Mouse (Mus musculus): Measurements from ENCODE around the gene Ankrd11. TPM values are rescaled to one million over a fixed set of nuclear protein-coding genes. Genes with fewer than 3 reads are reported as not detected.

The Ankrd11 gene
- polyA plus RNA-seq, 1 experiment from 2014 or later: 59.6 TPM

DNA sequence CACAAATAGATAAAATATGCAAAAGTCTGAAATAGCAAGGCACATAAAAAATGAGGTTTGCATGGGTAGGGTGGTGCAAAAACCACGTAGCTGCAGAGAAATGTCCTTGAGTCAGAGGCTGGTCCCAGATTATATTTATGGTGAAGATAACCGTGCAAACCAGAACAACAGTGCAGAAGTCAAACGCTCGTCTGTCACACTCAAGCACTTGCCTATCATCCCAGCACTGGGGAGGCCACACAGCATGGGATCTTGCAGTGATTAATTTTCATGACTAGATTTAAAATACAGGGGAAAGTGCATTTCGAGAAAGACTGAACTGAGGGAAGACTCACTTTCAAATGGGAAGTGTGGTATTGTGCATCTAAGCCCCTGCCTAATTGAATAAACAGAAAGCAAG is 48.3 kb downstream of the Ankrd11 start:
- peaks cover 41% of the 10 kb centered on the region for H3K4me1 ChIP-seq
- ATAC-seq (ENCODE audit: borderline replicate concordance, extremely low read depth, low FRiP score, low TSS enrichment): no peak
- H3K4me3 ChIP-seq: no peak overlapping the region
- no peak overlapping the region for H3K9ac ChIP-seq
- H3K4me2 ChIP-seq: no peak overlapping the region
- H3K36me3 ChIP-seq: no peaks in the 10 kb centered on the region
- no peaks in the 10 kb centered on the region for H3K9me3 ChIP-seq
- no peaks in the 10 kb centered on the region for H3K27me3 ChIP-seq
- H3K27ac ChIP-seq: no peak overlapping the region
- WGBS: 51% methylated on average over 5 of the region's 5 CpGs

DNA sequence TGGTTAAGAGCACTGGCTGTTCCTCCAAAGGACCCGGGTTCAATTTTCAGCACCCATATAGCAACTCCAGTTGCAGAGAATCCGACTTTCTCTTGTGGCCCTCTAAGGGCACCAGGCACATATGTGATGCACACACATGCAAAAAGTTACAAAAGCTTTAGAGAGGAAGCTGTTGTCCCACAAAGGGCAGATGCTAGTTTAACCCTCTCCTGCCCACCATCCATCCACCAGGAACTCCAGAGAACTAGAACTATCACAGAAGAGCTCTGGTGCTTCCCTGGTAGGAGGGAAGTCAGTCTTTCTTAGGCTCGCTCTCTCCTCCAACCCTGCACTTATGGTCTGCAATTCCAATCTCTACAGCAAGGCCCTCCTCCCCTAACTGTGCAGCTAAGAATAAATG is 49.0 kb downstream of the Ankrd11 start:
- Histone ChIP-seq H3K9me3 (no peaks in the 10 kb centered on the region), H3K36me3 (no peaks in the 10 kb centered on the region), H3K9ac (no peak overlapping the region), H3K4me3 (no peak overlapping the region), H3K27ac (no peak overlapping the region), H3K27me3 (no peaks in the 10 kb centered on the region), H3K4me2 (no peak overlapping the region), H3K4me1 (peaks cover 42% of the 10 kb centered on the region)
- 79% methylated on average over 3 of the region's 3 CpGs for WGBS
- ATAC-seq (ENCODE audit: borderline replicate concordance, extremely low read depth, low FRiP score, low TSS enrichment): no peak

DNA sequence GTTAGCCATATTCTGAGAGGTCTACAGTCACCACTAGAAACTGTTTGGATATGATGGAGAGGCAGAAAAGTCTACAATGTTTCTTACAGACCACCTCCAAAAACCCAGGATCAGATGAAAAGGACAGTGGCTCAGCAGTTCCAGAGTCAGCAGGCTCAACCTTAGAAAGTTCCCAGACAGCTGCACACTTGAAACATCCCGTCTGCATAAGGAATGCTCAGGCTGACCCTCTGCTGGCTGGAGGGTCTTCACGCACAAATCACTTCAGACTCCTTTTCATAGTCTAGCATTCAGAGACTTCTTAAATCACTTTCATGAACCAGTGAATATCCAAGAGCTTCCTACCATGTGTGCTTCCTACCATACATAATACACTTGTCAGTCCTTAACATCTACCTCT is 49.8 kb downstream of the Ankrd11 start:
- H3K4me2 ChIP-seq: no peak overlapping the region
- WGBS: 43% methylated on average over 2 of the region's 2 CpGs
- no peaks in the 10 kb centered on the region for H3K27me3 ChIP-seq
- H3K4me1 ChIP-seq: peaks cover 47% of the 10 kb centered on the region
- H3K4me3 ChIP-seq: no peak overlapping the region
- H3K9me3 ChIP-seq: no peaks in the 10 kb centered on the region
- no peak overlapping the region for H3K9ac ChIP-seq
- H3K27ac ChIP-seq: no peak overlapping the region
- no peak for ATAC-seq (ENCODE audit: borderline replicate concordance, extremely low read depth, low FRiP score, low TSS enrichment)
- H3K36me3 ChIP-seq: no peaks in the 10 kb centered on the region

DNA sequence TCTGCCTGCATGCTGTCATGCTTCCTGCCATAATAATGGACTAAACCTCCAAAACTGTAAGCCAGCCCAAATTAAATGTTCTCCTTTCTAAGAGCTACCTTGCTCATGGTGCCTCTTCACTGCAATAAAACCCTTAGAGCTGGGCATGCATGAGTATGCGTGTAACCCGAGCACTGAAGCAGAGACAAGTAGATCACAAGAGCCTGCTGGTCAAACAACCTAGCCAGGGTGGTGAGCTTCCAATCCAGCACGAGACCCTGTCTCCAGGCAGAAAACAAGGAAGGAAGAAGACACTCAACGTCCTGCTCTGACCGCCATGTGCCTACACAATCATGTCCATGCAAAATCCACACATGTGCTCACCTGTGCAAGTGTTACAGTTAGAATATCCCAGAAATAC is 50.7 kb downstream of the Ankrd11 start:
- Histone ChIP-seq H3K36me3 (no peaks in the 10 kb centered on the region), H3K9ac (no peak overlapping the region), H3K4me1 (peaks cover 48% of the 10 kb centered on the region), H3K9me3 (no peaks in the 10 kb centered on the region), H3K4me2 (no peak overlapping the region), H3K4me3 (no peak overlapping the region), H3K27ac (no peak overlapping the region), H3K27me3 (no peaks in the 10 kb centered on the region)
- no peak for ATAC-seq (ENCODE audit: borderline replicate concordance, extremely low read depth, low FRiP score, low TSS enrichment)
- 57% methylated on average over 5 of the region's 5 CpGs for WGBS

DNA sequence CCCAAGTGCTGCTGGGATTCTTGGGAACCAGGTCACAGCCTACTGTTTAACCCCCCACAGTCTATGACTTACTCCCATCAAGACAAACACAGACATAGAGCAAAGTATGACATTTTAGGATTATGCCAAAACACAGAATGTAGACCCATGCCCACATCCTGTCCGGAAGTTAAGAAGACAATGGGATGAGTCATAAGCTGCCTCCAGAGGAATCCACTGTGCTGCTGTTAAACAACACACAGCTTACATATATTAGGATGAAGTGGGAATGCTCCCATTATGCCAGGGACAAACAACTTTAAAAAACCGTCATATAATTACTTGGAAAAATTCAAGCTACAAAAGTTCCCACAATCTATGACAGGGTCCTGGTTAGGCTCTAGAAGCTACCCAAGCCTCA is 52.1 kb downstream of the Ankrd11 start:
- Histone ChIP-seq H3K4me1 (peaks cover 48% of the 10 kb centered on the region), H3K4me2 (no peak overlapping the region)
- 81% methylated on average over 2 of the region's 2 CpGs for WGBS

DNA sequence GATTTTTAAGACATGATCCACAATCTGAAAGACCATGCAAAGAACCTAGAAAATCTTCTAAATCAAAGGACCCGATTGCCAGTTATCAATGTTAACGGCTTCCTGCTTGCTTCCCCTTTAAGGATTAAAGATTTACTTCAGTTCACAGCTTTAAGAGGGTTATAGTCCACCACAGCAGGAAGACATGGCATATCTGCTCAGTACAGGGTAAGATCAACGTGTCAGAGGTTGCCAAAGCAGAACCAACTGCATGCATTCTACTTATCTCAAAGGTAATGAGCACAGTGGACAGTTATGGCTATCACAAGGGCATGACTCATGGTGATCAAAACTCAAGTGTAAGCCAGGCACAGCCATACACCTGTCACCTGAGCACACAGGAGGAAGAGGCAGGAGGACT is 53.1 kb downstream of the Ankrd11 start:
- 79% methylated on average over 3 of the region's 3 CpGs for WGBS
- Histone ChIP-seq H3K4me1 (peaks cover 42% of the 10 kb centered on the region), H3K4me2 (no peak overlapping the region), H3K4me3 (no peak overlapping the region), H3K27ac (no peak overlapping the region), H3K9me3 (no peaks in the 10 kb centered on the region), H3K27me3 (no peaks in the 10 kb centered on the region), H3K36me3 (no peaks in the 10 kb centered on the region), H3K9ac (no peak overlapping the region)
- no peak for ATAC-seq (ENCODE audit: borderline replicate concordance, extremely low read depth, low FRiP score, low TSS enrichment)

More for the DNA sequence above, 52.1 kb downstream of the Ankrd11 start:
- ATAC-seq (ENCODE audit: borderline replicate concordance, extremely low read depth, low FRiP score, low TSS enrichment): no peak
- Histone ChIP-seq H3K4me3 (no peak overlapping the region), H3K27me3 (no peaks in the 10 kb centered on the region), H3K9me3 (no peaks in the 10 kb centered on the region), H3K36me3 (no peaks in the 10 kb centered on the region), H3K9ac (no peak overlapping the region), H3K27ac (no peak overlapping the region)

DNA sequence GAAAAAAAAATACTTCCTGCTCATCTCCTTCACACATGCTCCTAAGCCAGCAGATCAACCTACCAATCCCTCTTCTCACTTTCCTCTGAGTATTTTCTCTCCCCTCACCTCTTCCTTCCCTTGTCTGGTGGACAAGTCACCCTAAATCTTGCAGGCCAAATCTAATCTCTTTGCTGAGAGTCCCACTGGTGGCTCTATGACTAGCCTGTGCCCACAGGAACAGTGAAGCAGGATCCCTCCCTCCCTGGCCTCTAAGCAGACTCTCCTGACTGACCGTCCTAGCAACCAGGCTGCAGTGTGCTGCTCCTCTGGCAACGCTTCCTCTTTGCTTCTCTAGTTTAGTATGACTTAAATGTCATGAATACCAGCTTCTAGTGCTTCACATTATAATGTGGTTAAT is 54.8 kb downstream of the Ankrd11 start:
- no peak overlapping the region for H3K9ac ChIP-seq
- no peaks in the 10 kb centered on the region for H3K27me3 ChIP-seq
- peaks cover 32% of the 10 kb centered on the region for H3K4me1 ChIP-seq
- no peaks in the 10 kb centered on the region for H3K9me3 ChIP-seq
- H3K4me2 ChIP-seq: no peak overlapping the region
- ATAC-seq (ENCODE audit: borderline replicate concordance, extremely low read depth, low FRiP score, low TSS enrichment): no peak
- H3K4me3 ChIP-seq: no peak overlapping the region
- H3K36me3 ChIP-seq: no peaks in the 10 kb centered on the region
- 54% methylated on average over 2 of the region's 2 CpGs for WGBS
- H3K27ac ChIP-seq: no peak overlapping the region

DNA sequence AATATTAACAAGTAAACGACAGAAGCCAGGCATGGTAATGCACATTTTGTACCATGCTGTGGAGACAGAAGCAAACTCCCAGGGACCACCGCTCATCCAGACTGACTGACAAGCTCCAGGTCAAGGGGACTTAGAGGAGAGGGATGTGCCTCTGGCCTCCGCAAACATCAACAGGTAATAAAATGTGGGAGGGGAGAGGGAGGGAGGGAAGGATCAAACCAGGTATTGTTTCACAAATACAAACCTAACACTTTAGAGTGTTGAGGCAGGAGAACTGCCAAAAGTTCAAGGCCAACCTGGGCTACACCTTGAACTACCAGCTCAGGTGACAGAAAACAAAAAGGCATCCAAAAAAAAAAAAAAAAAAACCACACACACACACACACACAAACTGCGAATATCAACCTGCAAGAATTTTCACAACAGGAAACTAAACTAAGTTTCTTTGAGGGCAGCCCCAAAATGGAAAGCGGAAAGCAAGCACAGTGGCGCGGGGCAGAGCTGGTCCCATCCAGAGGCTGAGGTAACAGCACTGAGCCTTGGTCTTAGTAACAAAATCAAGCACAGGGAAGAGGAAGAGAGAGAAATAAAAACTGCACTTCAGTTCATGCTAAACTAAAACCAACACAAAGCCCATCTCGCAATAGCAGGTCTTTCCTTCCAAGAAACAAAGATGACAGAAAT is 55.4 kb downstream of the Ankrd11 start:
- H3K27ac ChIP-seq: no peak overlapping the region
- H3K4me3 ChIP-seq: no peak overlapping the region
- ATAC-seq (ENCODE audit: borderline replicate concordance, extremely low read depth, low FRiP score, low TSS enrichment): no peak
- no peaks in the 10 kb centered on the region for H3K27me3 ChIP-seq
- H3K9ac ChIP-seq: no peak overlapping the region
- no peaks in the 10 kb centered on the region for H3K9me3 ChIP-seq
- no peak overlapping the region for H3K4me2 ChIP-seq
- H3K36me3 ChIP-seq: no peaks in the 10 kb centered on the region
- WGBS: 77% methylated on average over 8 of the region's 8 CpGs
- H3K4me1 ChIP-seq: peaks cover 27% of the 10 kb centered on the region

DNA sequence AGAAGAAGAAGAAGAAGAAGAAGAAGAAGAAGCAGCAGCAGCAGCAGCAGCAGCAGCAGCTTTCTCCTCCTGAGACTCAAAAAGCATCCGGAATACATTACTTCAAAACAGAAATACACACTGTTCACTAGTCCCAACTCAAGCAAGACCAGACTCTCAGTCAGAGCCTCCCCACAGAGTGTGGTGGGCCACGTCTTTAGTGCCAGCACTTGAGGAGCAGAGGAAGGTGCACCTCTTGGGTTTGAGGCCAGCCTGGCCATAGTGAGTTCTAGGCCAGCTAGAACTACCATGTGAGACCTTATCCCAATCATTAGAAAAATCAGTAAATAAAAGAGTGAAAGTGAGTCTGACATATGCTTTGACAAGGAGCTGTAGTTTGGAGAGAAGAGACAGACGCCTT is 57.9 kb downstream of the Ankrd11 start:
- Histone ChIP-seq H3K9ac (no peak overlapping the region), H3K4me3 (no peak overlapping the region), H3K27me3 (no peaks in the 10 kb centered on the region), H3K4me1 (peaks cover 23% of the 10 kb centered on the region), H3K9me3 (no peaks in the 10 kb centered on the region), H3K4me2 (no peak overlapping the region), H3K27ac (no peak overlapping the region), H3K36me3 (no peaks in the 10 kb centered on the region)
- 79% methylated on average over 3 of the region's 3 CpGs for WGBS
- no peak for ATAC-seq (ENCODE audit: borderline replicate concordance, extremely low read depth, low FRiP score, low TSS enrichment)

DNA sequence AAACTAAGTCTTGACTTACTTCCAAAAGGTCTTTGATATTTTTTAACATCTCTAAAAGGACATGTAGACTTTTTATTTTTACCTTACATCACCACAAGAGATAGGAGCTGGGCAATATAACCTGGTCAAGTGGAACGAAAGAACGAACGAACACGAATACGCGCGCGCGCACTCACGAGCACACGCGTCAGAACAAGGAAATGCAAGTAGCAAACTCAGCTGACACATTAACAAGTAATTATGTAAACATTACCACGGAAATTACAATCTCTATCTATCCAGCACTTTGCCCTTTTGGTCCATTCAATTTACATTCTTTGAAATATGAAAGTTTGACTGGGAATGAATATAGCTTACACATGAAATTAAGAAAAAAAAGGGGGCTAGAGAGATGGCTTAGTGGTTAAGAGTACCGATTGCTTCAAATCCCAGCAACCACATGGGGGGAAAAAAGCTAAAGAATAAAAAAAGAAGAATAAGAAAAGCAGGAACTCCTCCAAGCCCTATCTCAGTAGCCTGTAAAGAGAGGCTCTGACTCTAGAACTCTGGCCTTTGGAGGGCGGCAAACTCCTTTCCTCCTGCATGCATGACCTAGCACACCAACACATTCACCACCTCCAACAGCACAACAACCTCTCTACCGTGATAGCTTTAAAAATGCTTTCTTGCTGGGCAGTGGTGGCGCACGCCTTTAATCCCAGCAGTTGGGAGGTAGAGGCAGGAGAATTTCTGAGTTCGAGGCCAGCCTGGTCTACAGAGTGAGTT is 58.7 kb downstream of the Ankrd11 start:
- no peak overlapping the region for H3K4me2 ChIP-seq
- H3K4me1 ChIP-seq: peaks cover 18% of the 10 kb centered on the region
- no peak overlapping the region for H3K27ac ChIP-seq
- H3K4me3 ChIP-seq: no peak overlapping the region
- no peaks in the 10 kb centered on the region for H3K27me3 ChIP-seq
- H3K9ac ChIP-seq: no peak overlapping the region
- H3K9me3 ChIP-seq: no peaks in the 10 kb centered on the region
- no peak for ATAC-seq (ENCODE audit: borderline replicate concordance, extremely low read depth, low FRiP score, low TSS enrichment)
- 81% methylated on average over 19 of the region's 19 CpGs for WGBS
- no peaks in the 10 kb centered on the region for H3K36me3 ChIP-seq

DNA sequence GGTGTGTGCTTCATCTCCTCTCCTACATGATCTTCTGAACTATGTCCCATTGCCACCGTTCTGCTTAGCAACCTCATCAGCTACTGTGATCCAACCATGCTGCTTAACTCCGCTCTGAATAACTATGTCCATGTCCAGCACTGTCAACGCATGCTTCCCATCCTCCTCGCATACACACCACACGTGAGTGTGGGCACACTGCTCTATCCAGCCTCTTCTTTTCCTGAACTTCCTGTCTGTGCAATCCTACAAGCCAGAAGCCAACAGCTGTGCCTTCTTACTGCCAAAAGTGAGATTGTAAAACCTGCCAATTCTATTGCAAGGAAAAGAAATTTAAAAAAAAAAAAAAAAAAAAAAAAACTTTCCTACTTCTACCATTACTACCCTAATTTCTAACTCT is 60.4 kb downstream of the Ankrd11 start:
- H3K9me3 ChIP-seq: no peaks in the 10 kb centered on the region
- H3K9ac ChIP-seq: no peak overlapping the region
- 70% methylated on average over 5 of the region's 5 CpGs for whole genome bisulfite sequencing
- H3K4me1 ChIP-seq: peaks cover 12% of the 10 kb centered on the region
- ATAC-seq (ENCODE audit: borderline replicate concordance, extremely low read depth, low FRiP score, low TSS enrichment): no peak
- no peaks in the 10 kb centered on the region for H3K36me3 ChIP-seq
- no peak overlapping the region for H3K27ac ChIP-seq
- H3K4me3 ChIP-seq: no peak overlapping the region
- H3K4me2 ChIP-seq: no peak overlapping the region
- H3K27me3 ChIP-seq: no peaks in the 10 kb centered on the region

DNA sequence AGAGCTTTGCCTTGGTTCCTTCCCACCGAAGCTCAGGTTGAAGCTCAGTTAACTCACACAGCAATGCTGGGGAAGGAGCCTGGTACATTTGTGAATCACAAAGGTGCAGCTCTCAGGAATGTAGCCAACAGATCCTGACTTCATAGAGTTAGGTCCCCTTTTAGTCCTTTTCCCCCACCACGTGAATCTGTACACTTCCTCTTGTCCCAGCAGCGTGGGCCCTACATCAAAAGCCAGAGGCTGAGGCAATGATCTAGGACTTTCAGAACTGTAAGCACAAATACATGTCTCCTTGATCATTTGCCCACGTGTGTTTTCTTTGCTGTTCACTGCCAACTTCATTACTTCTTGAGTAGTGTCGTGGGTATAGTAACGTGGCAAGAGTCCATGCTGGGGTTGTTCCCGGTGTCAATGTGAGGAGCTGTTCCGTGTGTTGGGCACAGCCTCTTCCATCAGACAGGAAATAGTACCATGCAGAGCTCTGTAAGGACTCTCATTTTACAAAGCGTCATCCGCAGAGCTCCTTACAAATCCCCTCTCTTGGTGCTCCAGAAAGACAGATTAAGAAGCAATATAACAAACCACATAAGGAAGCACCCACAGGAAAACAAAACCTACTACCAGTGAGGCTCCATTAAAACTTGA is 62.1 kb downstream of the Ankrd11 start:
- Histone ChIP-seq H3K9me3 (no peaks in the 10 kb centered on the region), H3K4me2 (no peak overlapping the region), H3K27ac (no peak overlapping the region), H3K27me3 (no peaks in the 10 kb centered on the region), H3K36me3 (no peaks in the 10 kb centered on the region), H3K9ac (no peak overlapping the region), H3K4me1 (peaks cover 12% of the 10 kb centered on the region), H3K4me3 (no peak overlapping the region)
- ATAC-seq (ENCODE audit: borderline replicate concordance, extremely low read depth, low FRiP score, low TSS enrichment): no peak
- 68% methylated on average over 10 of the region's 10 CpGs for WGBS

All from lung, embryonic 15.5 days (tissue).